Mouse (Mus musculus): Measurements from ENCODE around the gene Cebpe.

The Cebpe gene

GRCm38 (mm10) chr14:54712074-54712473 lies at the start of gene Cebpe:
Gene Cebpe (minus strand): TSS chr14:54712174.
- in situ Hi-C loops (cut with MseI, MboI): no loop called here

- in situ Hi-C loops (cut with MseI, MboI): no loop called here
Observed at GRCm38 (mm10) chr14:54756382-54756781, 44.4 kb upstream of the Cebpe start.

DNA sequence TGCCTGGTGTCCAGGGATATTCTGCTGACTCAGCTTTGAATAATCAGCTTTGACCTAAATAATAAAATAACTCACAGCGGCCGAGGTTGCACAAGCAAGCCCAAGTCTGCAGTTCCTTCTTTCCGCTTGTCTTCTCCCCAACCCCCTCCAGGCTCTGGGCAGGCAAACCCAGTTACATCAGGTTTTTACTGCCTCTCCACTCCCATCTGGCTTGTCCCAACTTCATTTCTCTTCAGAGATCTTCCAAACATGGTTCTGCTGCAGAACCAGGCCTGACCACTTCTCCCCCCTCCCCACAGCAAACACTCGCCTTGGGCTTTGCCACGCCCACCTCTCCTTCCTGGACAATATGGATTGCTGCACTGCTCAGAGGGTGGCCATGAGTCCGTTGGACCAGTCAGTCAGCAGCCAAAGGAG lies 42.6 kb upstream of the Cebpe start:
- in situ Hi-C loops (cut with MseI, MboI): no loop called here

DNA sequence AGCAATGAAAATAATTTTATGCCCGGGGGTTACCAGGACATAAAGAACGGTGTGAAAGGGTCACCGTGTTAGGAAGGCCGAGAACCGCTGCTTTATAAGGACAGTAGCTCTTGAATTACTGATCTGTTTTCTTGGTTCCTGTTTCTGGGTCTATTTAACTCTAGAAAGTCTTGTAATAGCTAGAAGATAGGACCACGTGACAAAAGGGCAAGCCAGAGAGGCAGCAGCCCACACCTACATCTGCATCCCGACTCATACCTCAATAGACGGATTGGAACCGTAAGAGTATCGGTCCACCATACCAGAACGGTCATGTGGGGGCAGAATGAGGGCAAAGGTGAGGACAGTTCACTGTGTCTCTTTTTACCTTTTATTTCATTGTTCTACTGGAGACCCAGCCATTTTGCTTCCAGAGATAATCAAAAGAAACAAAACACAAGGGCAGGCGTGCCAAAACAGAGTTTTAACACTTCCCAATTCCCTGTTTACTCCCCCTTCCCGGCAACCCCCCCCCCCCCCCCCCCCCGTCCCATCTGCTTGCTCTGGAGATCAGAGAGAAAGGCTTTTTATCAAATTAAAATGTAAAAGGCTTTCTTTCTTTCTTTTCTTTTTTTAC lies 42.1 kb upstream of the Cebpe start:
- in situ Hi-C loops (cut with MseI, MboI): no loop called here

GRCm38 (mm10) chr14:54752938-54753337 lies 41.0 kb upstream of the Cebpe start:
- in situ Hi-C loops (cut with MseI, MboI): no loop called here

GRCm38 (mm10) chr14:54751768-54752167 lies 39.8 kb upstream of the Cebpe start:
- in situ Hi-C loops (cut with MseI, MboI): no loop called here

- in situ Hi-C loops (cut with MseI, MboI): no loop called here
Observed at GRCm38 (mm10) chr14:54749238-54749637, 37.3 kb upstream of the Cebpe start.

GRCm38 (mm10) chr14:54747942-54748917 lies 36.3 kb upstream of the Cebpe start:
- in situ Hi-C loops (cut with MseI, MboI): no loop called here

GRCm38 (mm10) chr14:54746038-54746437 lies 34.1 kb upstream of the Cebpe start:
- in situ Hi-C loops (cut with MseI, MboI): no loop called here

DNA sequence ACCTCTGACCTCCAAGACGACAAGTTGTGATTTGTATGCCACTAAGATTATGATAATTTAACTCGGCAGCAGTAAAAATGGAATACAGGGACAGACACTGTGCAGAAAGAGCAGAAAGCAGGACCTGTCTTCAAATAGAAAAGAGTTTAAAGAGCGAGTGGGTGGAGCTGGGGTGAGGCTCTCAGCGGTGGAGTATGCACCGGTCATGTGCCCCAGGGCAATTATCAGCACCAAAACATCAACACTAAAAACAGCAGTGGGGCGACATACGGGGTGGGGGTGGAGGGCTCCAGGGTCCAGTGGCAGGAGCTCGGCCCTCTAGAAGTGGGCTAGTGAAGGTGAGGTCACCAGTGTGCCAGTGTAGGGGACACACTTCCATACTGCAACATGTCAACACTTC lies 32.5 kb upstream of the Cebpe start:
- in situ Hi-C loops (cut with MseI, MboI): no loop called here

- in situ Hi-C loops (cut with MseI, MboI): no loop called here
Observed at GRCm38 (mm10) chr14:54742375-54742774, 30.4 kb upstream of the Cebpe start.

DNA sequence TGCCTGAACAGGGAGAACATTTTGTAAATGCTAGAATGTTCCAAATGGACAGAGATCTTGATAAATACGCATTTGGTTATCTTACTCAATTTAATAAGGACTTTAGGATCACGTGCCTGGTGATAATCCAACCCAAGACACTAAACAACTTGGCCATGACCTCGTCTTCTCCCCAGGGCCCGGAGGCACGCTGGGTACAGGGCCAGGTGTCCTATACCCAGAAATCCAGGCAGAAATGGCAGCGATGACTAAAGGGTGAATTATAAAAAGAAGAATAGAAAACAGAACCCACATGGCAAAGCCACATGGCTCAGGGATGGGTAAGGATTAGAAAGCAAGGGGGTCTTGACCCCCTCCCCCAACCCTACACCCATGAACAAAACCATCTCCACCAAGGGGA lies 29.7 kb upstream of the Cebpe start:
- in situ Hi-C loops (cut with MseI, MboI): no loop called here

DNA sequence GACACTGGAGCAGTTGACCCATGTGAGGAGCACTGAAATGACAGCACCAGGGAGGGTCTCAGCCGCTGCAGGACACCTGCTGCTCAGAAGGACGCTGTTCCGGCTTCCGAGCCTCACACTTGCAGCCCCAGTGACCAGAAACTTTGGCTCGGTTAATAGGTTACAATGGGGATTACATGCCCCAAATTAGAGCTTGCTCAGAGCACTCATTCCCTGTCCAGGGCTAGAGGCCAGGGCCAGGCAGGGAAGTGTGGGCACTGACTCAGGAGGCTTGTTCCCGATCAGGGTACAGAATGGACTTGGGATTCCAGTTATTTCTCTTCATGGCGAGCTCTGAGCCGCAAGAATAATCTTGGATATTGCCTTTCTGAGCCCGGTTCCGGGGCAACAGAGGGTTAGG lies 25.7 kb upstream of the Cebpe start:
- in situ Hi-C loops (cut with MseI, MboI): no loop called here

DNA sequence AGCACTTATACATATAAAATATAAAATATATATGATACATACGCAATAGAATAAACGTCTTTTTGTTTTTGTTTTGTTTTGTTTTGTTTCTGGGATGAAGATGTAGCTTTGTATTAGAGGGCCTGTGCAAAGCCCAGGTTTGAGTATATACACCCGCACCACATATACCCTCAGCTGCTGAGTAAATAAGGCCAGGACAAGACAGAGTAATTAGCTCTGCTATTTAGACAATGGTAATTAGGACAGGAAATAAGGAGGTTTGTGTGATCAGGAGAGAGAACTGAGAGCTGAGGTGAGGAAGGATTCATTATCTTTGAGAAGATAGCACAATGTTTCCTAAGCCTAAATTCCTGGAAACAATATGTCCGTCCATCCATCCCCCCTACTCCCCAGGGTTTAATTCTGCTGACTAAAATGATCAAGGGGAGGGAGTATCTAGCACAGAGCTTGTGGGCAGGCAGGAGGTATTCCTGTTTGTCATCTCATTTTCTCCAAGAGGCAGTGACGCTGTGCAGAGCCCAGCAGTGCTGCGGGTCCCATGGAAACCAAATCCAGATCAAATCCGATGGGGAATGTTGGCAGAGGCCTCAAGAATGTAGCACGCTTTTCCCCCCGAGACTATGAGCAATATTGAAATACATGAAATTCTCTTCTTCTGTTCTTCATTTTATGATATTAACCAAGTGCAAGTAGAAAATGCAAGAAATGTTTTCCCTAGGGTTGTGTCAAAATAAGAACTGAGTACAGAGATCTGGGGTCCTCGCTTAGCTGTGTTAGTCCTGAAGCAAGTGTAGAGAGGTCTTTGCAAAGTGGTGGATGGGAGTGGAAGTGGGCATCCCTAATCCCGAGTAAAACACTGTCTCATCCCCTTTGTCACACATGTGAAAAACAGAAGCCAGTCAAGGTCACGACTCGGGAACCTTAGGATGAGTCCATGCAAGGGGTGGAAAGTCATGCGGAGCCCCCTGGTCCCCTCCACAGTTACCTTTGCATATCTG lies 24.9 kb upstream of the Cebpe start:
- in situ Hi-C loops (cut with MseI, MboI): no loop called here

GRCm38 (mm10) chr14:54735221-54735620 lies 23.2 kb upstream of the Cebpe start:
- in situ Hi-C loops (cut with MseI, MboI): no loop called here

DNA sequence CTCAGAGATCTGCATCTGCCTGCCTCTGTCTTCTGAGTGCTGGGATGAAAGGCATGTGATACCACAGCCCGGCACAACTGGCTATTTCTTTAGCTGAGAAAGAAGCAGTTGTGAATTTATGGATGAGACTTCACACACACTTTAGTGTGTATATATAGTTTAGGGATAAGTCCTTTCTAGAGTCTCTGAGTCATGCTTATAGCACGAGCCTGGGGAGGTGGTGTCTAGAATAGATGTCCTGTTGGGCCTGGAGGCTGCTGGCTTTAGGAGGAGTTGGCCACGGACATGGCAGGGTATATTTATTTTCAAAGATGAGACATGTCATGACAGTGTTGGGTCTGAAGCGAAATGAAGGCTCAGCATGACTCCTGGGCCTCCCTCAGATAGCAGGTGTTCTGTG lies 22.0 kb upstream of the Cebpe start:
- in situ Hi-C loops (cut with MseI, MboI): no loop called here

- in situ Hi-C loops (cut with MseI, MboI): no loop called here
Observed at GRCm38 (mm10) chr14:54732206-54732605, 20.2 kb upstream of the Cebpe start.

DNA sequence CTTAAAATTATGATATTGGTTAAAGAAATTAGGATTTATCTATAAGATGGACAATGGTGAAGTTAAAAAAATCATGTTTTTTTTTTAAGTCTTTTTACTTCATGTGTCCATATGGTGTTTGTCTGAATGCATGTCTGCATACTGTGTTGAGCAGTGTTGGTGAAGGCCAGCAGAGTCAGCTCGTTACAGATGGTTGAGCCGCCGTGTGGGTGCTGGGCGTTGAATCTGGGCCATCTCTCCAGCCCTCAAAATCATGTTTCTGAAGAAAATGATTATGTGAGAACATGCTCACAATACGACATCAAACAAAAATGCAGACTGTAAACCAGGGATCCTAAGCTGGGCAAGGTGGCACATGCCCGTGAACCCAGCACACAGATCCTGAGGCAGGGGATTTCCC lies 18.3 kb upstream of the Cebpe start:
- in situ Hi-C loops (cut with MseI, MboI): no loop called here

DNA sequence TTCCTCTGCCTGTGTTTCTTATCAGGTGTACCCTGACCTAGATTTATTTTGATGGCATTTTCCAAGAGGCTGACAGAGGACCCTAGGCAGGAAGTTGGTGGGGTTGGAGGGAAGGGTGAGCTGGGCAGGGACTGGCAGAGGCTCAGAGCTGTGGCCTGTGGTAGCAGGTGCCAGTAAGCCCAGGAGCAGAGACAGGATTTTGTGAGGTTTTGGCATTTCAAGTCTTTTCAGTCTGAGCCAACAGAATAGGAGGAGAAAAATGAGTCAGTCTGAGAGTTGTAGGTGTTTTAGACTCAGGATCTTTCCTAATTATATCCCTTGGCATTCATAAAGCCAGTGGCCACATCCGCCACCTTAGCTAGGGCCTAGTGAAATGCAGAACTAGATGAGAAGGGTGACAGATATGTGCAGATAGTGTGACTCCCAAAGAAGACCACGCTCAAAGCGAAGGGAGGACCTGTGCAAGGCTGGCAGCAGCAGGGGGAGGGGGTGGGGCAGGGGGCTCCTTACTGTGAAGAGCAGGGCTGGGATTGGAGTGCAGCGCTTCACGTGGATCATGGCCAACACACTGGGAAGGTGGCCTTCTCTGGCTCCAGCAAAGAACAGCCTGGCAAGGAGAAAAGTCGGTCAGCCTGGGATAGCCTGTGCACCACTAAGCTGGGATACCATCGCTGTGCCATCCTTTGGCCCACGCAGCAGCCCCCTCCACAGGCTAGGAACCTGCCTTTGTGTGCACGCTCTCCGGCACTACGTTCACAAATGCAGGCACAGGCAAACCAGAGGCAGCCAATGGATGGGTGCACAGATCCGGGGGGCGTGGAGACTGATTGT lies 17.1 kb upstream of the Cebpe start:
- in situ Hi-C loops (cut with MseI, MboI): loop anchor here in 1 of 2 experiments (5.0 kb wide), 1 partner anchor 38 kb away; no protein-coding TSS in a partner anchor

DNA sequence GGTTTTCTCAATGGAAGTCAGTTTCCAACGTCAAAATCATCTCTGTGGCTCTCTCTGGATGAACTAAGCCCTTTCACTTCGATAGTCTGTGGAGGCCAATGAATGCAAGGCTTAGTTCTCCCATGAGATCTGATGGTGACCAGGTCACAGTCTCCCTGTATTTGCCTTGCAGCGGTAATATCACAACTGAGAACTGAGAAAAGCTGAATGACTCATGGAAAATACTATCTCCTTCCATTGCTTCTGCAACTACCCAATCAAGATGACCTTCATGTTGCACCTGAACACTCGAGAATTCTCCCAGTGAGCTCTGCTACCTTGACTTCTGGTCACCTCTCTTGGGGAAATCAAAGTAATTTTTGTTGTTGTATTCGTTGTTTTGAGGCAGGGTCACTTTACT lies 15.6 kb upstream of the Cebpe start:
- in situ Hi-C loops (cut with MseI, MboI): loop anchor here in 1 of 2 experiments (5.0 kb wide), 1 partner anchor 40 kb away; no protein-coding TSS in a partner anchor

GRCm38 (mm10) chr14:54724049-54724448 lies 12.1 kb upstream of the Cebpe start:
- in situ Hi-C loops (cut with MseI, MboI): no loop called here

Measured in mouse trophoblast stem cell (cell line).